Mouse (Mus musculus): Measurements from ENCODE around the gene Ccl26.
A peak's percentile ranks its signal among the peaks of the same experiment; 100 is the strongest.
"Not testable (repeated sequence)": the region's sequence is repeated elsewhere in the genome, so short reads cannot be mapped to it uniquely, and the experiment has no call there.

Gene Ccl26

DNA sequence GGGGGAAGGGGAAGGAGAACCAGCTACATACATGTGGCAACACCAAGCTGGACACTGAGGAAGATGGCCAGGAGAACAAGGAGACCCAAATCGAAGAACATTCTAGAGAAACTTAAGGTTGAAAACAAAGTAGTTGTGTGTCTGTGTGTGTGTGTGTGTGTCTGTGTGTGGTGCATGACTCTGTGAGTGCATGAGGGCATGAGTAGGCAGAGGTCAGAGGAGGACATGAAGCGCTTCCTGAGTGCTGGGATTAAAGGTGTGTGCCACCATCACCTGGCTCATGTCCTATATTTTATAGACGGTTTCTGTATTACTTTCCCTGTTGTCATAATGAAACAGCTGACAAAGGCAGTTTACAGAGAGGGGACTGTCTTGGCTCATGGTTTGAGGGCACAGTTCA, at the start of gene Ccl26:
TSS of gene Ccl26 (minus strand) at position 101 of the 400 bp plus-strand sequence.
- no peak for DNase-seq

DNA sequence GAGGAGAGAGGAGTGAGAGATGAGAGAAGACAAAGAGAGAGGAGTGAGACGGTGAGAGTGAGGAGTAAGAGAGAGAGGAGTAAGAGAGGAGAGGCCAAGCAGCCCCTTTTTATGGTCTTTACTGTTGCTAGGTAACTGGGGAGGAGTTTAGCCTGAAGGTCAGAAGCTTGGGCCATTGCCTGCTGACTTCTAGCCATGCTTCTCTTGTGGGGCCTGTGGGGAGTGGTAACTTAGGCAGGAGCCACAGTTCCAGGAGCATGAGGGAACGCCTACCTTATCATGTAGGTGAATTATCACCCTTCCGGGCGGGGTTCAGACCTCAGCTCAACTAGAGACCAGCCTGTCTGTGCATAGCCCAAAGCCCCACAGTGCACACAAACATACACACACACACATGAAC, 46.4 kb upstream of the Ccl26 start:
- DNase-seq = no peak

DNA sequence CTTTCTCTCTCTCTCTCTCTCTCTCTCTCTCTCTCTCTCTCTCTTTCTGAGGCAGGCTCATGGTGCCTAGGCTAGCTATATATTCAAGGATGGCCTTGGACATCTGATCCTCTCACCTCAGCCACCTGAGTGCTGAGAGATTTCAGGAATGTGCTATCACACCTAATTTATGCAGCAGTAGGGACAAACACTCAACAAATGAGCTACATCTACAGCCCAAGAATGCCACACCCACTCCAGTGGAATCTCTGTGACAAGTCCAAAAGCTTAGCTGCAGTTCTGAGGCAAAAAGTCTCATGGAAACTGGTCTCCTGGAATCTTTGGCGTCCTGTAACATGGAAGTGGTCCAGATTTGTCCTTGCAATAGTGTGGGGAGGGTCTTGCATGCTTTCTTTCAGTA, 44.2 kb upstream of the Ccl26 start:
- no peak for DNase-seq

DNA sequence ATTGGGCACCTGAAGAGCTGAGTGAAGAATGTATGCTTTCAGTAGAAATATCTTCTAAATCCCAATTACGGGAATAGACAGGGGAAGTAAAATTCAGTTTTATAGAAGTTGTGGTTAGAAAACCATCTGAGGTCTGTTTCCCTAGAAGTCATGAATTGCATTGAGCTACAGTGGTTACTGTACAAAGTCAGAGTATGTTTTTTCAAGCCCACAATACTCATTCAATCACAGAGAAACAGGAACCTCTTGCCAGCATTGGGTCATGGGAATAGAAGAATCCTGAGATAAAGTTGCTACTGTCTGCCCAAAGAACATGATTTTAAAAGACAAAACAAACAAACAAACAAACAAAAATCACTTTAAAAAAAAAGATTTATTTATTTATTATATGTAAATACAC, 43.3 kb upstream of the Ccl26 start:
- DNase-seq = not testable (repeated sequence)

GRCm38 (mm10) chr5:135604643-135605042, 41.3 kb upstream of the Ccl26 start:
- DNase-seq = not testable (repeated sequence)

DNA sequence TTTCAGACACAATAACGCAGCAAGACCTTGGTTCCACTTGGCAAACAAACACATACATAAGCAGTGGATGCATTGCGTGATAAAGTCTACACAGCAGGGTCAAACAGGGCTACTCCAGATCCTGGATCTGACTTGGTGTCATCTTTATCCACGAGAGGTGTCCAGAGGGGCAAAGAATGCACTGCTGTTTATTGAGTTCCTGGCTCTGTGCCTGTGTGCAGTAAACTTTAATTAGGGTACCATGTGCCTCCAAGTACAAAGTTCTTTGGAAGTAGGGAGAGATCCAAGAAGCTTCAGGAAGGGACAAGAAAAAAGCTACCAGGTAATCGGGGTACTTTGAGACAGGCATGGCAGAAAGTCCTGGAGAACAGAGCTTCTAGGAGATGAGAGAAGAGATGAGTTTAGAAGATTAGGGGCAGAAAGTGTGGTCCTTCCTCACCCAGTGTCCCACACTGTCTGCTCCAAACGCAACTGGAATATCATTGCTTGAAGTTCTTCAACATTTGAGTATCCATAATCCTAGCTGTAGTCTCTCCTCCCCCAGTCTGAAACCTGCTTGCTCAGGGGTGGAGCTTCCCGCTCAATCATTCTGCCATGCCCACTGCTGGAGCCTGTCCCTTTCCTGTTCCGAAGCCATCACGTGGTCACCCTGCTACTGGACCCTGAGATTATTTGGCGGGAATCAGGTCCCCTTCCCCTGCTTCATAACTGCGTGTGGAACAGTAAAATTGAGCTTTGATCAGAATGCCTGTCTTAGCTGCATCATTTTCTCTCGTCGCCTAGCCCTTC, 26.8 kb upstream of the Ccl26 start:
- no peak for DNase-seq

DNA sequence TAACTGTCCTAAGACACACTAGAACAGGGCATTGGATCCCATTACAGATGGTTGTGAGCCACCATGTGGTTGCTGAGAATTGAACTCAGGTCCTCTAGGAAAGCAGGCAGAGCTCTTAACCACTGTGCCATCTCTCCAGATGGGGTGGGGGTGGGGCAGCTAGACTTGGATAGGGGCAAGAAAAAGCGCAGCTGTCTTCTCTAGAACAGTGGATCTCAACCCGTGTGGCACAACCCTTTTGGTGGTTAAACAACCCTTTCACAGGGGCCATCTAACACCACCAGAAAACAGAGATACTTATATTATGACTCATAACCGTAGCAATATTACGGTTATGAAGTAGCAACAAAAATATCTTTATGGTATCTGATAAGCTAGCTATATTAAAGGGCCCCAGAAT, 24.4 kb upstream of the Ccl26 start:
- no peak for DNase-seq

DNA sequence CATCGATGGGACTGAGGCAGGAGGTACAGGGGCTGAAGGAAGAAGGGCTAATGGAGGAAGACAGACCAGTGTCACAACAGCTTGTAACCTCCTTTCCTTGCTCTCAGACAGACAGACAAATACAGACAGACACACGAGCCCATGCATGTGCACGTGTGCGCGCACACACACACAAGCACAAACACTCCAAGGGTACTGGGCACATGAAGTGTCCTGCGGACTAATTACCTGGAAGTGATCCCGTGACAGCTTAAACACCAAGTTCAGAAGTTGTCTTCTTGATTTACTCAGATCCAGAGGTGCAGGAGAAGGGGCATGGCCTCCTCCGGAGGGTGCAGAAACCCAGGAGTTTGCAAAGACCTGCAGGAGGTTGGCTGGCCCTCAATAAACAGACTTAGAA, 22.3 kb upstream of the Ccl26 start:
- DNase-seq = no peak

DNA sequence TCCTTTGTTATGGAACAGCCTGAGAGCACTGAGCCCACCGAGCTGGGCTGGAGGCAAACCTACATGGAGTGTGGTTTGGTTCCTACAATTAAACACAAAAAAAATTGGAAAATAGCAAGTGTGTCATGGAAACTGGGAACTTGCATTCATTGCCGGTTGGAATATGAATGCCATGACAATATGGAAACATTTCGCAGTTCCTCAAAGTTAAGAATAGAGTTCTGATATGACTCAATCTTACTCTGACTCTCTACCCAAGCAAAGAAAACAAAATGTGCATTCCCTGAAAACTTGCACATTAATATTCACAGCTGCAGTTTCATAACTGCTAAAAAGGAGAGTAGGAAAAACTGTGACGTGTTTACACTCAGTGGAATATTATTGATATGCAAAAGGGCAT, 19.0 kb upstream of the Ccl26 start:
- no peak for DNase-seq

GRCm38 (mm10) chr5:135579331-135579751, 16.0 kb upstream of the Ccl26 start:
- DNase-seq = no peak

DNA sequence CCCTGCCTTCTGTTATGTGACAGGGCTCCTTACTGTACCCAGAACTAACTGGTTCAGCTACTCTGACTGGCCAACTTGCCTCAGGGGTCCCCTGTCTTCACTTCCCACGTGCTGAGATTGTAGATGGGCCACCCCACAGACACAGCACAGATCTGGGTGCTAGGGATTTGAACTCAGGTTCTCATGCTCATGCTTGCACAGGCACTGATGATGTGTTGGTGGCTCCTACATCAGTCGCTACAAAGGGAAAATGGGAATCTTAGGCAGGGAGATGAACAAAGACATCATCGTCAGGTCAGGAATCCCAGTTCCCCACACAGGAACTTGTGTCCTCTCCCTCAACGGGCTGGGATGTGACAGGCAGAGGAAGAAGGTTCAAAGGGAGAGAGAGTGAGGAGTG, 12.7 kb upstream of the Ccl26 start:
- DNase-seq = no peak

DNA sequence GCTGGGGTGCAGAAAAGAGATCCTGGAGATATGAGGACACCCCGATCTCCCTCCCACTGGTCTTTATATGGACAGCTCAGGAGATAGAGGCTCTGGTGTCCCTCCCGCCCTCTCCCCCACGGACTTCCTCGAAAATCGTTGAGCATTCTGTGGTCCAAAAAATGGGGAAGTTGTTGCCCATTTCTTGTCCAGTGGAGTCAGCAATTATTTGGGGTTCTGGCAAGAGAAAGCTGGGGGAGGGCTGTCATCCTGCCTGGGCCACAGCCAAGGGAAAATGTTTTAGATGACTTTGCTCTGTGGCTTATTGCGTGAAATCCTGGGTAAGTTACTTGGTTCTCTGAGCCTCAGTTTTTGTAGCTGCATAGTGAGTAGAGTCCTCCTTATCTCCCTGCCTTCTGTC, 9.6 kb upstream of the Ccl26 start, which contains the start of gene Ccl24:
TSS of gene Ccl24 (minus strand) at position 44 of the 400 bp plus-strand sequence.
- no peak for DNase-seq

DNA sequence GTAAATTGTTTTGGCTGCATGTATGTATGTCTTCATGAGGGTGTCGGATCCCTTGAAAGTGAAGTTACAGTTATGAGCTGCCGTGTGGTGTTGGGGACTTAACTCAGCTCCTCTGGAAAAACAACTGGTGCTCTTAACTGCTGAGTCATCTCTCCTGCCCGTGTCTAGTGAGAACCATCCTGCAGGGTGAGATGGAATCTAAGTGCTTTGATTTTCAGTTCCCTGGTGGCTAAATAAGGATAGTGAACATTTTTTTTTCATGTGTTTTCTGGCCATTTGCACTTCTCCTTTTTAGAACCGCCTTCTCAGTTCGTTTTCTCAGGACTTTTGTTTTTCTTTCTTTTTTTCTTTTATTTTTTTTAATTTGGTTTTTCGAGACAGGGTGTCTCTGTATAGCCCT, 5.3 kb upstream of the Ccl26 start:
- DNase-seq = no peak

- DNase-seq = no peak
Measured at GRCm38 (mm10) chr5:135567556-135568265, 4.3 kb upstream of the Ccl26 start.

- DNase-seq = no peak
Measured at GRCm38 (mm10) chr5:135557671-135558070, 5.7 kb downstream of the Ccl26 start.

GRCm38 (mm10) chr5:135557051-135557450, 6.3 kb downstream of the Ccl26 start:
- DNase-seq = no peak

DNA sequence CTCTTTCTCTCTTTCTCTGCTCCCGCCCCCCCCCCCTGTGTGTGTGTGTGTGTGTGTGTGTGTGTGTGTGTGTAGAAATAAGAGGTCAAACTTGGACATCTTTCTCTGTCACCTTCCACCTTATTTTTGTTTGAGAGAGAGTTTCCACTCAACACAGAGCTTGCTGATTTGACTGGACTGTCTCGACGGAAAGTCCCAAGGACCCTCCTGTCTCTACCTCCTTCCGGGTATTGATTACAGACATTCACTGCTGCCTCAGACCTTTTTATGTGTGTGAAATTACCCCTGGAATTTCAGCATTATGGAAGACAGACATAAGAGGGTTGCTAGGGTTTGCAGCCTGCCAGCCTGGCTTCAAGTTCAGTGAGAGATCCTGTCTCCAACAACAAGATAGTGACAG, 7.1 kb downstream of the Ccl26 start:
- no peak for DNase-seq

GRCm38 (mm10) chr5:135551591-135551990, 11.8 kb downstream of the Ccl26 start:
- DNase-seq = no peak

DNA sequence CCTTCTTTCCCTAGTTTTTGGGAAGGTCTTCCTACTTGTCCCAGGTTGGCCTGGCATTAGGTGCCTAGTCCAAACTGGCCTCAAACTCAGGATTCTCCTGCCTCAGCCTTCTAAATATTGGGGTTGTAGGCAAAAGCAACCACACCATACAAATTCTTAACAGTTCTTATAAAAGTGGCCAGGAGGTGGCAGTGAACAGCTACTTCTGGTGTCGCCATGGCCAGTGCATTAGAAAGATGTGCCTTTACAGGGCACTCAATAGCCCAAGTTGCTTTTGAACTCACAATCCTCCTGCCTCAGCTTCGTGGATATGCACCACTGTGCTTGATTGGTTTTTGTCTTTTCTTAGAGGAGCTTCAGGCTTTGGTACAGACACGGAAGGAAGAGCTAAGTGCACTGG, 12.5 kb downstream of the Ccl26 start:
- DNase-seq = no peak

DNA sequence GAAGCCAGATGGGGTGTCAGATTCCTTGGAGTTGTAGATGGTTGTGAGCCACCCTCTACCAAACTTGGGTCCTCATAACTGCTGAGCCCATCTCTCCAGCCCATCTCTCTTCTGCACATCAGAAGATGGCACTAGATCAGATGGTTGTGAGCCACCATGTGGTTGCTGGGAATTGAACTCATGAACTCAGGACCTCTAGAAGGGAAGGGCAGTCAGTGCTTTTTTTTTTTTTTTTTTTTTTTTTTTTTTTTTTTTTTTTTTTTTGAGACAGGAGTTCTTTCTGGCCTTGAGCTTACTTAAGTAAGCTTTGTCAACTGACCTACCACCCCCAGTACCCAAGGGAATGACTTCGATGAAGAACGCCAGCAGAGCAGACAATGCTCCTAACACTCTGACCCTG, 15.4 kb downstream of the Ccl26 start:
- DNase-seq = no peak

- DNase-seq = peak; percentile 100
Measured at GRCm38 (mm10) chr5:135544865-135545797, 18.2 kb downstream of the Ccl26 start, which contains the start of gene Hip1. Hip1 (minus strand) TSS chr5:135545120.

DNA sequence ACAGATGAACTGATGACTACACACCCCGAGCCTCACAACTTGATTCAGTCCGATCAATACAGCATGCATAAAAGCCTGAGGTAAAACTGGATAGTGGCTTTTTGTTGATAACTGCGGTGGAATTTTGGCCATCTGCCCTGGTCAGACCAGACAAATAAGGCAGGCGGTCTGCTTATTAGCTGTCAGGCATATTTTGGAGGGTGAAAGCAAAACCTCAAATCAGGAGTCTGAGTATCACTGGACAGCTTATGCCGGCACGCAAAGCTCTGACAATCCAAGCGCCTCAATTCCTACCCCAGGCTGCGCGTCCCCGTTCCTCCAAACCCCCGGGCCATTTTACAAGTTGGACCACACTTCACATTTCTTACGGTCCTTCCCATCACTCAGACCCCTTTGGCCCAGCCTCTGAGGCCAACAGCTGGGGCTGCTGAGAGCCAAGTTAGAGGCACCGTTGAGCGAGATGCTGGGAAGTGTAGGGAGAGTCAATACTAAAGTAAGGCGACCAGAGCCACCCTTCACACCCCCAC, 19.3 kb downstream of the Ccl26 start:
- peak; percentile 58 for DNase-seq

- DNase-seq = no peak
Measured at GRCm38 (mm10) chr5:135537794-135538214, 25.6 kb downstream of the Ccl26 start.
